Mouse (Mus musculus) MEL (cell line): ENCODE results near the gene Asb2. TPM values are rescaled to one million over a fixed set of nuclear protein-coding genes. Genes with fewer than 3 reads are reported as not detected.

Experiments used
- DNase-seq: peaks from one replicate; pipeline ENCODE4 v3.0.0; 2011; ENCODE audit warnings: low read depth, low spot score
- H3K27ac ChIP-seq: 2 replicates; pipeline ENCODE4 v1.5.1; 2012; ENCODE audit warnings: low read depth, mild to moderate bottlenecking, control low read depth, low read length, moderate library complexity; ENCODE audit not compliant: control insufficient read depth
- H3K27me3 ChIP-seq, 2 experiments: fragments of 150-350 bp in 1 of 2; sonication (generic) in 1 of 2; 2 replicates each; pipeline ENCODE4 v1.6.1; 2012; ENCODE audit warnings: low read length in 2 of 2, mild to moderate bottlenecking in 2 of 2, improper control_type of control experiment in 1 of 2, moderate library complexity in 1 of 2; ENCODE audit not compliant: insufficient read depth in 2 of 2, control insufficient read depth in 1 of 2
- H3K36me3 ChIP-seq, 2 experiments: 2 replicates each; pipeline ENCODE4 v1.6.1; 2012 to 2014; ENCODE audit warnings: low read length in 2 of 2, improper control_type of control experiment in 1 of 2, inconsistent platforms in 1 of 2, mild to moderate bottlenecking in 1 of 2; ENCODE audit not compliant: insufficient read depth in 2 of 2, control insufficient read depth in 1 of 2
- H3K4me1 ChIP-seq, 2 experiments: fragments of 150-350 bp in 1 of 2; sonication (generic) in 1 of 2; 2 replicates each; pipeline ENCODE4 v1.6.1; 2012; ENCODE audit warnings: low read length in 2 of 2, improper control_type of control experiment in 1 of 2, mild to moderate bottlenecking in 1 of 2; ENCODE audit not compliant: insufficient read depth in 2 of 2, control insufficient read depth in 1 of 2
- H3K4me3 ChIP-seq, 2 experiments: fragments of 150-350 bp in 1 of 2; sonication (generic) in 1 of 2; 2 replicates each; pipeline ENCODE4 v1.5.1; 2012; ENCODE audit warnings: low read depth in 2 of 2, low read length in 2 of 2, mild to moderate bottlenecking in 2 of 2, moderate library complexity in 2 of 2, control low read depth in 1 of 2, improper control_type of control experiment in 1 of 2; ENCODE audit not compliant: control insufficient read depth in 1 of 2, insufficient read depth in 1 of 2
- H3K79me2 ChIP-seq: 2 replicates; pipeline ENCODE4 v1.6.1; 2012; ENCODE audit warnings: mild to moderate bottlenecking, low read length, moderate library complexity; ENCODE audit not compliant: control insufficient read depth, poor library complexity, insufficient read depth
- H3K9ac ChIP-seq: 2 replicates; pipeline ENCODE4 v1.6.1; 2012; ENCODE audit warnings: low read depth, mild to moderate bottlenecking, control low read depth, low read length, moderate library complexity; ENCODE audit not compliant: control insufficient read depth, poor library complexity, severe bottlenecking
- H3K9me3 ChIP-seq: fragments of 150-350 bp; sonication (generic); replicated peaks from 2 replicates; pipeline ENCODE4 v1.6.1; 2012; ENCODE audit warnings: mild to moderate bottlenecking, low read length, improper control_type of control experiment, moderate library complexity; ENCODE audit not compliant: insufficient read depth
- CHD2 ChIP-seq: IDR thresholded peaks from 2 replicates; pipeline ENCODE4 v1.6.1; 2011; ENCODE audit warnings: low read length, improper control_type of control experiment
- CTCF ChIP-seq, 3 experiments: IDR thresholded peaks in 2 of 3; conservative IDR thresholded peaks in 1 of 3; 2 replicates each; pipeline ENCODE4 v1.5.1; 2011 to 2012; ENCODE audit warnings: low read length in 3 of 3, low read depth in 2 of 3, mild to moderate bottlenecking in 2 of 3, improper control_type of control experiment in 1 of 3, inconsistent platforms in 1 of 3, mixed read lengths in 1 of 3, moderate library complexity in 1 of 3; ENCODE audit not compliant: control insufficient read depth in 1 of 3, insufficient read depth in 1 of 3, poor library complexity in 1 of 3, severe bottlenecking in 1 of 3
- E2F4 ChIP-seq: IDR thresholded peaks from 2 replicates; pipeline ENCODE4 v1.6.1; 2011; ENCODE audit warnings: low read depth, low read length, improper control_type of control experiment, borderline replicate concordance
- ELF1 ChIP-seq: IDR thresholded peaks from 2 replicates; pipeline ENCODE4 v1.6.1; 2014; ENCODE audit warnings: low read depth, mild to moderate bottlenecking, inconsistent platforms, low read length, improper control_type of control experiment, moderate library complexity
- ETS1 ChIP-seq: IDR thresholded peaks from 2 replicates; pipeline ENCODE4 v1.6.1; 2012; ENCODE audit warnings: low read depth, mild to moderate bottlenecking, inconsistent platforms, low read length, improper control_type of control experiment, moderate library complexity
- GABPA ChIP-seq: IDR thresholded peaks from 2 replicates; pipeline ENCODE4 v1.6.1; 2012; ENCODE audit warnings: low read depth, mild to moderate bottlenecking, inconsistent platforms, low read length, improper control_type of control experiment, moderate library complexity
- HCFC1 ChIP-seq: IDR thresholded peaks from 2 replicates; pipeline ENCODE4 v1.6.1; 2012; ENCODE audit warnings: low read depth, mild to moderate bottlenecking, inconsistent platforms, low read length, improper control_type of control experiment, moderate library complexity
- KAT2A ChIP-seq: conservative IDR thresholded peaks from 2 replicates; pipeline ENCODE4 v1.6.1; 2012; ENCODE audit warnings: low read depth, low read length, improper control_type of control experiment, inconsistent platforms
- MAFK ChIP-seq: IDR thresholded peaks from 2 replicates; pipeline ENCODE4 v1.6.1; 2011; ENCODE audit warnings: low read depth, mild to moderate bottlenecking, low read length, improper control_type of control experiment, borderline replicate concordance
- MXI1 ChIP-seq: IDR thresholded peaks from 2 replicates; pipeline ENCODE4 v1.6.1; 2011; ENCODE audit warnings: mild to moderate bottlenecking, low read depth, low read length, improper control_type of control experiment
- MYB ChIP-seq: IDR thresholded peaks from 2 replicates; pipeline ENCODE4 v1.6.1; 2011; ENCODE audit warnings: mild to moderate bottlenecking, low read depth, low read length, improper control_type of control experiment
- MYC ChIP-seq: IDR thresholded peaks from 2 replicates; pipeline ENCODE4 v1.6.1; 2011; ENCODE audit warnings: low read depth, mild to moderate bottlenecking, low read length, improper control_type of control experiment, moderate library complexity
- NRF1 ChIP-seq: IDR thresholded peaks from 2 replicates; pipeline ENCODE4 v1.6.1; 2014; ENCODE audit warnings: low read depth, mild to moderate bottlenecking, inconsistent platforms, low read length, improper control_type of control experiment, moderate library complexity; ENCODE audit not compliant: poor library complexity, insufficient read depth, severe bottlenecking
- POLR2A ChIP-seq, 2 experiments: IDR thresholded peaks; 2 replicates each; pipeline ENCODE4 v1.6.1; 2011 to 2012; ENCODE audit warnings: low read length in 2 of 2, mild to moderate bottlenecking in 2 of 2, control low read depth in 1 of 2, improper control_type of control experiment in 1 of 2, low read depth in 1 of 2, moderate library complexity in 1 of 2; ENCODE audit not compliant: control insufficient read depth in 1 of 2, insufficient read depth in 1 of 2, poor library complexity in 1 of 2
- POLR2AphosphoS2 ChIP-seq: IDR thresholded peaks from 2 replicates; pipeline ENCODE4 v1.6.1; 2011; ENCODE audit warnings: low read length, improper control_type of control experiment
- POLR2AphosphoS5 ChIP-seq: IDR thresholded peaks from 2 replicates; pipeline ENCODE4 v1.6.1; 2012; ENCODE audit warnings: low read depth, borderline replicate concordance, mild to moderate bottlenecking, inconsistent platforms, low read length, moderate library complexity, mixed read lengths
- RAD21 ChIP-seq: IDR thresholded peaks from 2 replicates; pipeline ENCODE4 v1.6.1; 2011; ENCODE audit warnings: mild to moderate bottlenecking, low read depth, low read length, improper control_type of control experiment
- RCOR1 ChIP-seq: IDR thresholded peaks from 2 replicates; pipeline ENCODE4 v1.6.1; 2012; ENCODE audit warnings: low read depth, mild to moderate bottlenecking, inconsistent platforms, low read length, improper control_type of control experiment
- TAL1 ChIP-seq: IDR thresholded peaks from 2 replicates; pipeline ENCODE4 v1.6.1; 2012; ENCODE audit warnings: mild to moderate bottlenecking, inconsistent platforms, low read length, moderate library complexity, mixed read lengths
- USF2 ChIP-seq, 2 experiments: IDR thresholded peaks; 2 replicates each; pipeline ENCODE4 v1.6.1; 2011 to 2012; ENCODE audit warnings: improper control_type of control experiment in 2 of 2, low read length in 2 of 2, borderline replicate concordance in 1 of 2, inconsistent platforms in 1 of 2, low read depth in 1 of 2, mild to moderate bottlenecking in 1 of 2; ENCODE audit not compliant: insufficient read depth in 1 of 2
- ZKSCAN1 ChIP-seq: IDR thresholded peaks from 2 replicates; pipeline ENCODE4 v1.6.1; 2012; ENCODE audit warnings: low read depth, mild to moderate bottlenecking, inconsistent platforms, low read length, improper control_type of control experiment, moderate library complexity
- polyA plus RNA-seq, 2 experiments: library from polyadenylated mRNA; stranded (reverse) in 1 of 2; unstranded in 1 of 2; fragments of >175 nt in 1 of 2; fragments of >200 nt in 1 of 2; gene quantifications; 2 replicates each; pipeline versions ENCODE4 v1.2.1 to v1.2.4; 2012; ENCODE audit warnings: low replicate concordance in 2 of 2, low read depth in 1 of 2; ENCODE audit not compliant: insufficient read length in 2 of 2, insufficient read depth in 1 of 2, missing spikeins in 1 of 2
- total RNA-seq: library from RNA; depleted of rRNA; stranded (reverse); fragments of 300-350 nt; gene quantifications from 2 replicates; pipeline ENCODE4 v1.2.3, GENCODE M21; 2012

The Asb2 gene
- total and polyA plus RNA-seq, 3 experiments: 0.18 TPM; not detected in 2

- no peak for DNase-seq
- no peaks in the 10 kb centered on the region for H3K9me3 ChIP-seq
- no peaks in the 10 kb centered on the region for H3K4me1 ChIP-seq
- H3K27me3 ChIP-seq: no peaks in the 10 kb centered on the region
- TF ChIP-seq ZKSCAN1: no peak
- no peak for TF ChIP-seq POLR2AphosphoS2
- no peak for TF ChIP-seq ELF1
- no peak for TF ChIP-seq ETS1
- no peak for TF ChIP-seq POLR2AphosphoS5
- TF ChIP-seq E2F4: no peak
- TF ChIP-seq USF2 (IDR thresholded peaks at IDR 0.05; ENCODE audit: borderline replicate concordance in 1 of 2, insufficient read depth in 1 of 2, low read depth in 1 of 2, low read length in 2 of 2): no peak
- no peaks in the 10 kb centered on the region for H3K36me3 ChIP-seq
- no peak overlapping the region for H3K27ac ChIP-seq
- H3K79me2 ChIP-seq: no peaks in the 10 kb centered on the region
- no peak overlapping the region for H3K4me3 ChIP-seq
- H3K9ac ChIP-seq: no peak overlapping the region
Measured at GRCm38 (mm10) chr12:103315831-103316545, 39.8 kb downstream of the Asb2 start.

GRCm38 (mm10) chr12:103314640-103315361 lies 41.0 kb downstream of the Asb2 start:
- H3K27ac ChIP-seq: no peak overlapping the region
- no peaks in the 10 kb centered on the region for H3K9me3 ChIP-seq
- TF ChIP-seq MYC: no peak
- TF ChIP-seq, all 39 proteins: peak for 0
- Histone ChIP-seq H3K27me3 (no peaks in the 10 kb centered on the region), H3K9ac (no peak overlapping the region), H3K79me2 (no peaks in the 10 kb centered on the region), H3K4me3 (no peak overlapping the region), H3K36me3 (no peaks in the 10 kb centered on the region), H3K4me1 (no peaks in the 10 kb centered on the region)
- DNase-seq: no peak

GRCm38 (mm10) chr12:103313871-103314639 lies 41.7 kb downstream of the Asb2 start:
- Histone ChIP-seq H3K9ac (no peak overlapping the region), H3K36me3 (no peaks in the 10 kb centered on the region), H3K4me3 (no peak overlapping the region), H3K4me1 (no peaks in the 10 kb centered on the region), H3K27me3 (no peaks in the 10 kb centered on the region), H3K27ac (no peak overlapping the region), H3K79me2 (no peaks in the 10 kb centered on the region), H3K9me3 (no peaks in the 10 kb centered on the region)
- DNase-seq: no peak
- TF ChIP-seq MYC: no peak
- no peak for TF ChIP-seq CTCF (IDR thresholded peaks at IDR 0.05 in 2 of 3, conservative IDR thresholded peaks at IDR 0.05 in 1 of 3; ENCODE audit: control insufficient read depth in 1 of 3, insufficient read depth in 1 of 3, low read depth in 2 of 3, low read length in 3 of 3, poor library complexity in 1 of 3, severe bottlenecking in 1 of 3)
- TF ChIP-seq MAFK: no peak
- no peak for TF ChIP-seq GABPA
- no peak for TF ChIP-seq CHD2
- TF ChIP-seq RAD21: no peak
- no peak for TF ChIP-seq TAL1
- no peak for TF ChIP-seq ETS1
- no peak for TF ChIP-seq MYB
- no peak for TF ChIP-seq ELF1
- TF ChIP-seq ZKSCAN1: no peak
- no peak for TF ChIP-seq KAT2A
- TF ChIP-seq NRF1: no peak
- no peak for TF ChIP-seq RCOR1
- TF ChIP-seq HCFC1: no peak
- TF ChIP-seq POLR2A (IDR thresholded peaks at IDR 0.05; ENCODE audit: control insufficient read depth in 1 of 2, insufficient read depth in 1 of 2, low read depth in 1 of 2, low read length in 2 of 2, poor library complexity in 1 of 2): no peak
- no peak for TF ChIP-seq MXI1
